Mouse (Mus musculus) adrenal gland, adult 8-10 months (tissue): ENCODE measurements at regions not wholly inside any gene's neighbourhood (a gene's known extent, or its start where the extent isn't known, plus 50 kb on each side); places are given as distances from the start of the nearest gene placed in this dataset.

ENCODE experiments used
- DNase-seq: peaks from one replicate; pipeline ENCODE4 v3.0.0; 2022

GRCm38 (mm10) chr11:57958233-57958632, 50.6 kb upstream of the Larp1 start:
- no peak for DNase-seq

- no peak for DNase-seq
Measured at GRCm38 (mm10) chr11:57956909-57957308, 52.0 kb upstream of the Larp1 start.

GRCm38 (mm10) chr11:57956076-57956475, 52.8 kb upstream of the Larp1 start:
- peak; percentile 53 for DNase-seq

GRCm38 (mm10) chr11:57955476-57955875, 53.4 kb upstream of the Larp1 start:
- no peak for DNase-seq

GRCm38 (mm10) chr11:57954510-57955184, 54.2 kb upstream of the Larp1 start:
- no peak for DNase-seq

GRCm38 (mm10) chr11:57953694-57954093, 55.2 kb upstream of the Larp1 start:
- DNase-seq, result no peak

- no peak for DNase-seq
Measured at GRCm38 (mm10) chr11:57952619-57953018, 56.2 kb upstream of the Larp1 start.

- no peak for DNase-seq
Measured at GRCm38 (mm10) chr11:57951541-57952326, 57.1 kb upstream of the Larp1 start.

- no peak for DNase-seq
Measured at GRCm38 (mm10) chr11:57950989-57951388, 57.9 kb upstream of the Larp1 start.

- no peak for DNase-seq
Measured at GRCm38 (mm10) chr11:57949067-57949466, 59.8 kb upstream of the Larp1 start.

GRCm38 (mm10) chr11:57947347-57947746, 61.5 kb upstream of the Larp1 start:
- DNase-seq, result no peak

GRCm38 (mm10) chr11:57934391-57934850, 74.4 kb upstream of the Larp1 start:
- peak; percentile 66 for DNase-seq

- DNase-seq, result no peak
Measured at GRCm38 (mm10) chr11:57933065-57933464, 75.8 kb upstream of the Larp1 start.

GRCm38 (mm10) chr11:57929506-57929905, 79.4 kb upstream of the Larp1 start:
- no peak for DNase-seq

GRCm38 (mm10) chr11:57920263-57920662, 87.6 kb upstream of the Hand1 start:
- no peak for DNase-seq

GRCm38 (mm10) chr11:57918447-57919059, 85.9 kb upstream of the Hand1 start:
- DNase-seq, result no peak

- no peak for DNase-seq
Measured at GRCm38 (mm10) chr11:57917974-57918373, 85.4 kb upstream of the Hand1 start.

- DNase-seq, result no peak
Measured at GRCm38 (mm10) chr11:57916016-57916415, 83.4 kb upstream of the Hand1 start.

GRCm38 (mm10) chr11:57913801-57914560, 81.4 kb upstream of the Hand1 start:
- no peak for DNase-seq

- no peak for DNase-seq
Measured at GRCm38 (mm10) chr11:57913020-57913699, 80.5 kb upstream of the Hand1 start.

GRCm38 (mm10) chr11:57911698-57912283, 79.2 kb upstream of the Hand1 start:
- DNase-seq, result peak; percentile 57

GRCm38 (mm10) chr11:57904216-57904615, 71.6 kb upstream of the Hand1 start:
- peak; percentile 15 for DNase-seq
